Mouse (Mus musculus) frontal cortex, adult (tissue): ENCODE measurements around the gene Tmem160.

Experiments
- ATAC-seq: cut with Nextera tagmentation; 2 replicates; pipeline ENCODE4 v1.9.2; 2017; ENCODE audit warnings: mild to moderate bottlenecking, moderate library complexity, mixed read lengths; ENCODE audit not compliant: low TSS enrichment

The Tmem160 gene

DNA sequence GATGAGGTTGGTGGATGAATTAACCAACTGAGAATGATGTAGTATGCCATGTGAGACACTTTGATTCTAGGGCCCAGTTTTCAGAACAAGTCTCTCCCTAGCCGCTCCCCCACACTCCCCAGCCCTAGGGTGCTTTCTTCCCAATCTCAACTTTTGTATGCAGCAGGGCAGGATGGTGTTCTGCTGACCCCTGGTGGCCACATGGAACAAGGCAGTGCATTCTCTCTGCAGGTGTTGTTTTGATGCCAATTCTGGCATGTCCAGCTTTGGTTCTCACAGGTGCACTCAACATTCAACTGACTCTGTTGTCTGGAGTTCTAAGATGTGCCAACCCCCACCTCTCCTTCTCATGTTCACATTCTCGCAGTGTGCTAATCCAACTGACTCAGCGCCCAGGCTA, 39.2 kb downstream of the Tmem160 start:
- ATAC-seq = peak; percentile 66; the same call in 1 of the 2 replicates

DNA sequence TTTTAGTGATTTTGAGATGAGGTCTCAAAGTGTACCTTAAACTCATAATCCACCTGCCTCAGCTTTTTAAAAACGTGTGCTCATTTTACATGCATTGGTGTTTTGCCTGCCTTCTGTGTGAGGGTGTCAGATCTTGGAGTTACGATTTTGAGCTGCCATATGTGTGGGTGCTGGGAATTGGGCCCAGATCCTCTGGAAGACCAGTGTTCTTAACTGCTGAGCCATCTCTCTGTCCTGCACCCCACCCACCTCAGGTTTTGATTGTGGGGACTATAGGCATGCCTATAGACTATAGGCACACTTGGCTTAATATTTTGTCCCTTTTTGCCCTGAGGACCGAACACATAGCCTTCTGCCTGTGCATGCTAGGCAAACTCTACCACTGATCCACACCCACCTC, 39.6 kb downstream of the Tmem160 start:
- ATAC-seq = peak; percentile 36; the same call in 1 of the 2 replicates

DNA sequence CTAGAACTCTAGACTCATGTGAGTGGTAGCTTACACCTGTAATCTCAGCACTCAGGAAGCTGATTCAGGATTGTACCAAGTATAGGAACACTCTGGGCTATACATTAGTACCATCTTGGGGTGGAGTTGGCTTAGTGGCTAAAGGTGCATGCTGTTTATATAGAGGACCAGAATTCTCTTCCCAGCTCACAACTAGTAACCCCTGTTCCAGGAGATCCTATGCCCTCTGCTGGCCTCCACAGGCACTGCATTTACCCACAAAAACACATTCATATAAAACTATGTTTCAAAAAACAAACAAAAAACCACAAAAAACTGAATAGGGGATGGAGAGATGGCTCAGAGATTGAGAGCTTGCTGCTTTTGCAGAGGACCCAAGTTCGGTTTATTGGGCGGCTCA, 40.8 kb downstream of the Tmem160 start:
- 0 out of 2 replicates have a peak, but pooled peaks have one; percentile 24 for ATAC-seq

DNA sequence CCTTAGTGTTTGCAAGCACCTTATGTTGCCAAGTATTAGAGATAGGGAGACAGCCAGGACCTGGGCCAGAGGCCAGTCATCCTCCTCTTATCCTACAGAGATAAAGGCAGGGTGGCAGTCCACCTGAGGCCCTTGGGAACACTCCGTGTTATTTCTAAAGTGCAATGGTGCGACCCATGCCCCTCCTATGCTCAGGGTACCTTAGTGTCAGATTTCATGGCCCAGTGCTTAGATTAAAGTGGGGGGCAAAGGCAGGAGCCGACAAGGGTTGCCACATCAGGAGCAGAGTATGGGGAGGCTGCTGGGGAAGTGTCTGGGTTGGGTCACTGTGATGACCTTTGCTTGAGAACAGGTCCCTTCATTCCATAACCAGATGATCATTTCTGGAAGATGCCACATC, 43.7 kb downstream of the Tmem160 start:
- no peak for ATAC-seq

DNA sequence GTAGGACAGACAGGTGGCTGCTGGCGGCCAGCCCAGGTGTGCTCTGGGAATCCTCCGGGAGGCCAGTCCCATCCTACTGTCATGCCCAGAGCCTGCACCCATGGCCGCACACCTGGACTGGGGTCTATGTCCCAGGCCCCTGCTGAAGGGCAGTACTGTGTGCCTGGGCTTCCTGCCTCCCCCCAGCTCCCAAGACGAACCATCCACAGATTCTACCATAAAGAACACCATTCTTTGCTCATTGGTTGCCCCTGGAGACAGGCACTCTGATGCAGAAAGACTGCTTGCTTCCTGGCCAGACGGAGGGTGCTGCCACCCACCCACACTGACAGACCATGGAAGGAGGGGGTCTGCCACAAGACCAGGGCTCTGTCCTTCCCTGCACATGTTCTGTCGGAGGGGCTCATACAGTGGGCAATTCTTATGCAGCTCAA, 47.1 kb downstream of the Tmem160 start:
- no peak for ATAC-seq

DNA sequence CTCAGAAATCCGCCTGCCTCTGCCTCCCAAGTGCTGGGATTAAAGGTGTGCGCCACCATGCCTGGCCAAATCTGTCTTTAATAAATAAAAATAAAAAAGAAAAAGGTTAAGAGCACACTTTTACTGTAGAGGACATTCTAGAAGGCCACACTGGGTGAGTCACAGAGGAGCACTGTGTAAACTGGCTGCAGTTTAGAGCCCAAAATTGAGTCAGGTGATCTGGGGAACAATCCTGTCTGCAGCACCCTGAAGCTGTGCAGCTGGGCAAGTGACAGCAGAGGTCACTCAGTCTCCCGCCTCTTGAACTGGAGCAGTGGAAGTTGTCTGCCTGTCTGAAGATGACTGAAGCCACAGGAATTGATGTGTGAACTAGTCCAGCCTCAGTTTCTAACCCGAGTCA, 49.0 kb downstream of the Tmem160 start:
- no peak for ATAC-seq

DNA sequence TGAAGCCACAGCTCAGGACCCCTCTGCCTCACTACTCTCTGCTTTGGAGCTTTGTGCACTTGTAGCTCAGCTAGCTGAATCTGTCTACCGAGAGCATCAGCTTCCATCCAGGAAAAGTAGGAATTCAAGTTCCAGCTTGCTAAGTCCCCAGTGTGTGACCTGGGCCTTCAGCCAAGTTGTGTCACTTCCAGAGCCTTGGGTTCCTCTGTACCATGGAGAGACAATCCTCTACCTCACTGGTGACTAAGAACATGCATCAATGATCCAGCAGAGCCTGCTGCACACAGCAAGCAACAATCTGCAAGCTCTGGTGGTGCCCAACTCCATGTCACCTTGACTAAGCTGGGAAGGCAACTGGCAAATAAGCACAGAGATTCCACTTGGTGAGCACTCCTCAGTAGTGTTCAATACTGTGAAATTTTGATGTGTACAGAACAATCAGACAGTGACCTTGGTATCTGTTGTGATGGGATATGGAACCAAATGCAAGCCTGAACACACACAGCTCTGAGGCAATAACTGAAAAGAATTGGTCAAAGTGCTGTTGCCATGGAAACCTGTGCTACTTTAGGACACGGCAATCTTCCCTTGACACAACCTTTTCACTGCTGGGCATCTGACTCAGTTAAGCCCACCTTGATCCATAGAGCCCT, 52.1 kb downstream of the Tmem160 start:
- ATAC-seq = no peak
